Mouse (Mus musculus): ENCODE data around the gene Kcnip4.

- TF ChIP-seq CTCF (IDR thresholded peaks at IDR 0.05; ENCODE audit: control insufficient read depth, insufficient read depth, insufficient read length) (no peak), CEBPB (IDR thresholded peaks at IDR 0.05; ENCODE audit: low read depth) (no peak), MYOG (IDR thresholded peaks at IDR 0.05; ENCODE audit: control insufficient read depth, extremely low read depth, insufficient read length) (no peak), FOSL1 (IDR thresholded peaks at IDR 0.05; ENCODE audit: insufficient read depth, low read length, poor library complexity, severe bottlenecking) (no peak), MAX (IDR thresholded peaks at IDR 0.05) (no peak), MYOD1 (IDR thresholded peaks at IDR 0.05; ENCODE audit: control insufficient read depth, insufficient read length, low read depth) (no peak), USF1 (IDR thresholded peaks at IDR 0.05; ENCODE audit: low read depth) (no peak)
Observed at GRCm38 (mm10) chr5:48779376-48779775, 745.3 kb downstream of the Kcnip4 start.
